Mouse (Mus musculus) B cell, adult 62 days (primary cell): ENCODE measurements around the gene Abcc5. TPM values are rescaled to one million over a fixed set of nuclear protein-coding genes. Genes with fewer than 3 reads are reported as not detected.

Experiments used
- total RNA-seq: library from RNA; stranded (reverse); gene quantifications from 4 replicates; pipeline ENCODE4 v1.2.4, GENCODE M21; 2023

The Abcc5 gene
- 23.8 to 28.1 TPM (median 25.8 TPM) in 4 replicates for total RNA-seq

GRCm38 (mm10) chr16:20425855-20426598 lies at the start of gene Abcc5:
Gene Abcc5 (minus strand): TSS chr16:20426394.

DNA sequence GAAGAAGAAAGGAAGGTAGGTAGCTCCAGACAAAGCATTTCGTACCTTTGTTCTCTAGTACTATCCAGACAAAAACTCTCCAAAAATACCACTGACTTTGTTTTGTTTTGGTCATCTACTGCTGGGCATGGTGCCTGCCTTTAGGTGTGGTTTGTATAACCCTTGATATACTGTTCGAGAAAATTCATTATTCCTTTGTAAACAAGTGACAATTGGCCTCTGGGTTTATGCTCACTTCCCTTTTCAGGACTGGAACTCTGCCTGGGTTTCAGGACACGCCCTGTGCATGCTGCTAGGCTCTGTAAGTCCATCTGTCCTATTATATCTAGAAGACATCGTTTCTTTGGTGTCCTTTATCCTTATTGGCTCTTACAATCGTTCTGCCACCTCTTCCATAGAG lies 100.9 kb downstream of the Abcc5 start, which contains the start of gene Cyp2ab1:
TSS of gene Cyp2ab1 (minus strand) at position 119 of the 400 bp plus-strand sequence.

DNA sequence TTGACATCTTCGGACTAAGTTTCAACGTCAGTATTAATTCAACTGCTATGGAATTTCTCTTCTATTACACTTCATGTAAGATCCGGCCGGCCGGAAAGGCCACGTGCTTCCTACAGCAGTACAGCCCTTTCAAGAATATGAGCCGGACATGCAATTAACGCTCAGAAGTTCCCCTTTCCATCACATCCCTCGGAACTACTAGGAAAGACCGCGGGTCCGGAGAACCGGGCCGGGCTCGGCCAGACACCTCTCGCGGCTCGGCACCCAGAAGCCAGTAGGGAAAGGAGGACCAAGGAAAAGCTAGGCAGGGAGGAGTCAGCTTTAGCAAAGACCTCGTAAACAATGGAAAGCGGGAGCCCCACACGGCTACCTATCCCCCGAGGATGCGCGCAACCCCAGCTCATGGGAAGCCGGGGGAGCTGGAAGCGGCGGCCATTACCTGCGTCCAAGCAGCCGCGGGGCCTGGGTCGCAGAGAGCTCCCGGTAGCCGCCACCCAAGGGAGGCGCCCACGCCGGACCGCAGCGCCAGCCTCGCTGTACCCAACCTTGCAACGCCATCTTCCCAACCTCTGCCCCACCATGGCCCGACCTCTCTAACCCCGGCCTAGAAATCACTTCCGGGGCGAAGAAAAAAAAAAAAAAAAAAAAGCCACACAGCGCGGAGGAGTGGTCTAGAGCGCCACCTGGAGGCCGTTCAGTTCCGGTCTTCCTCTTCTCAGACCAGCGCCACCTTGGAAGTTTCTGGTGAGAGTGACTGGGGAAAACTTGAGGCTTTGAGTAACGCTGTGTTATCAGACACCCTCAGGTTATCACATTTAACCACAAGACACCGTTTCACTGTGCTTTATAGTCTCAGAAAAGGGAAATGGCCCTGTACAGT lies 124.2 kb downstream of the Abcc5 start, which contains the start of gene Parl:
TSS of gene Parl (minus strand) at position 618 of the 880 bp plus-strand sequence.

Other genes with a start within 250 kb of the Abcc5 start
- not detected in 4 replicates for gene Map6d1, start 185.0 kb downstream of the Abcc5 start, total RNA-seq
- 50.6 to 73.2 TPM (median 61.4 TPM) in 4 replicates for gene Parl, start 124.0 kb downstream of the Abcc5 start, total RNA-seq
- not detected in 4 replicates for gene Cyp2ab1, start 101.0 kb downstream of the Abcc5 start, total RNA-seq
- 42.8 to 52.1 TPM (median 47.2 TPM) in 4 replicates for gene Eif2b5, start 72.4 kb upstream of the Abcc5 start, total RNA-seq
- 41.5 to 43.6 TPM (median 42.6 TPM) in 4 replicates for gene Dvl3, start 90.6 kb upstream of the Abcc5 start, total RNA-seq
- 160 to 184 TPM (median 175 TPM) in 4 replicates for gene Ap2m1, start 109.1 kb upstream of the Abcc5 start, total RNA-seq
- 90.6 to 104 TPM (median 98.3 TPM) in 4 replicates for gene Abcf3, start 122.2 kb upstream of the Abcc5 start, total RNA-seq
- gene Vwa5b2, start 163.1 kb upstream of the Abcc5 start, total RNA-seq, result 0.49 to 0.88 TPM in 2 of 4 replicates, not detected in the others
- gene Eef1akmt4, start 185.2 kb upstream of the Abcc5 start, total RNA-seq, result 3.9 to 5.7 TPM (median 4.5 TPM) in 4 replicates
- not detected in 4 replicates for gene Gm49333, start 185.2 kb upstream of the Abcc5 start, total RNA-seq
- 9.5 to 14.5 TPM (median 12.0 TPM) in 4 replicates for gene Alg3, start 185.3 kb upstream of the Abcc5 start, total RNA-seq
- not detected in 4 replicates for gene Camk2n2, start 194.9 kb upstream of the Abcc5 start, total RNA-seq
- gene Ece2, start 203.4 kb upstream of the Abcc5 start, total RNA-seq, result 0.76 TPM in 1 of 4 replicates, not detected in the others
- 103 to 114 TPM (median 106 TPM) in 4 replicates for gene Psmd2, start 225.3 kb upstream of the Abcc5 start, total RNA-seq
- 317 to 345 TPM (median 335 TPM) in 4 replicates for gene Eif4g1, start 241.9 kb upstream of the Abcc5 start, total RNA-seq